Mouse (Mus musculus) forebrain, embryonic 16.5 days (tissue): ENCODE data around the gene Gp1ba. TPM values are rescaled to one million over a fixed set of nuclear protein-coding genes. Genes with fewer than 3 reads are reported as not detected.

Source experiments
- ATAC-seq: fragments of 200-750 bp; cut with Nextera tagmentation; 2 replicates; pipeline ENCODE4 v1.8.0; 2017; ENCODE audit warnings: mild to moderate bottlenecking, moderate library complexity
- H3K27ac ChIP-seq: fragments of 300-500 bp; sonication (generic); 2 replicates; pipeline ENCODE4 v1.5.1; 2014; ENCODE audit warnings: low read length, control low read depth
- H3K27me3 ChIP-seq: fragments of 300-500 bp; sonication (generic); replicated peaks from 2 replicates; pipeline ENCODE4 v1.6.1; 2014; ENCODE audit warnings: low read length; ENCODE audit not compliant: control insufficient read depth, insufficient read depth
- H3K36me3 ChIP-seq: fragments of 300-500 bp; sonication (generic); 2 replicates; pipeline ENCODE4 v1.6.1; 2014; ENCODE audit not compliant: control insufficient read depth, insufficient read depth
- H3K4me1 ChIP-seq: fragments of 300-500 bp; sonication (generic); replicated peaks from 2 replicates; pipeline ENCODE4 v1.6.1; 2014; ENCODE audit warnings: low read length; ENCODE audit not compliant: control insufficient read depth, insufficient read depth
- H3K4me2 ChIP-seq: fragments of 300-500 bp; sonication (generic); 2 replicates; pipeline ENCODE4 v1.6.1; 2014; ENCODE audit warnings: mild to moderate bottlenecking, low read length, control low read depth
- H3K4me3 ChIP-seq: fragments of 300-500 bp; sonication (generic); replicated peaks from 2 replicates; pipeline ENCODE4 v1.5.1; 2014; ENCODE audit warnings: mild to moderate bottlenecking, low read length, control low read depth
- H3K9ac ChIP-seq: fragments of 300-500 bp; sonication (generic); replicated peaks from 2 replicates; pipeline ENCODE4 v1.6.1; 2014; ENCODE audit warnings: low read depth, low read length, control low read depth
- H3K9me3 ChIP-seq: fragments of 300-500 bp; sonication (generic); 2 replicates; pipeline ENCODE4 v1.6.1; 2016; ENCODE audit warnings: low read length; ENCODE audit not compliant: control insufficient read depth
- WGBS: fragments of 180-500 bp; shearing (Covaris S2); extraction: QIAGEN DNeasy Blood & Tissue Kit; methylation state at CpG from one replicate; pipeline ENCODE4 v1.1.7; 2014; 5-methylcytosine and 5-hydroxymethylcytosine counted together
- polyA plus RNA-seq: library from polyadenylated mRNA; unstranded; fragments of >200 nt; fragmentation: Nextera tagmentation; extraction: Ambion mirVana; gene quantifications from 2 replicates; pipeline ENCODE4 v1.2.1, GENCODE M21; 2015

The Gp1ba gene
- polyA plus RNA-seq, 1 experiment from 2014 or later = 0.15 TPM

- Histone ChIP-seq H3K27me3 (no peaks in the 10 kb centered on the region), H3K27ac (no peak overlapping the region), H3K9ac (no peak overlapping the region), H3K4me3 (no peak overlapping the region), H3K4me1 (no peaks in the 10 kb centered on the region), H3K4me2 (no peak overlapping the region), H3K9me3 (no peaks in the 10 kb centered on the region), H3K36me3 (no peaks in the 10 kb centered on the region)
- WGBS = 80% methylated on average over 10 of the region's 10 CpGs
- ATAC-seq = no peak
Measured at GRCm38 (mm10) chr11:70623053-70623742, 15.7 kb upstream of the Gp1ba start.

- Histone ChIP-seq H3K27me3 (no peaks in the 10 kb centered on the region), H3K36me3 (no peaks in the 10 kb centered on the region), H3K4me2 (no peak overlapping the region), H3K9ac (no peak overlapping the region), H3K4me1 (no peaks in the 10 kb centered on the region), H3K9me3 (no peaks in the 10 kb centered on the region), H3K4me3 (no peak overlapping the region), H3K27ac (no peak overlapping the region)
- WGBS = 46% methylated on average over 4 of the region's 4 CpGs
- no peak for ATAC-seq
Measured at GRCm38 (mm10) chr11:70625473-70625872, 13.4 kb upstream of the Gp1ba start.

- no peak for ATAC-seq
- H3K4me1 ChIP-seq = no peaks in the 10 kb centered on the region
- no peak overlapping the region for H3K4me2 ChIP-seq
- no peak overlapping the region for H3K9ac ChIP-seq
- no peaks in the 10 kb centered on the region for H3K36me3 ChIP-seq
- no peaks in the 10 kb centered on the region for H3K9me3 ChIP-seq
- WGBS = 72% methylated on average over 4 of the region's 4 CpGs
- no peak overlapping the region for H3K4me3 ChIP-seq
- H3K27ac ChIP-seq = no peak overlapping the region
- H3K27me3 ChIP-seq = no peaks in the 10 kb centered on the region
Measured at GRCm38 (mm10) chr11:70626877-70627276, 12.0 kb upstream of the Gp1ba start.

GRCm38 (mm10) chr11:70628431-70628830, 10.5 kb upstream of the Gp1ba start:
- WGBS = 77% methylated on average over 2 of the region's 2 CpGs
- Histone ChIP-seq H3K27ac (no peak overlapping the region), H3K9ac (no peak overlapping the region)

DNA sequence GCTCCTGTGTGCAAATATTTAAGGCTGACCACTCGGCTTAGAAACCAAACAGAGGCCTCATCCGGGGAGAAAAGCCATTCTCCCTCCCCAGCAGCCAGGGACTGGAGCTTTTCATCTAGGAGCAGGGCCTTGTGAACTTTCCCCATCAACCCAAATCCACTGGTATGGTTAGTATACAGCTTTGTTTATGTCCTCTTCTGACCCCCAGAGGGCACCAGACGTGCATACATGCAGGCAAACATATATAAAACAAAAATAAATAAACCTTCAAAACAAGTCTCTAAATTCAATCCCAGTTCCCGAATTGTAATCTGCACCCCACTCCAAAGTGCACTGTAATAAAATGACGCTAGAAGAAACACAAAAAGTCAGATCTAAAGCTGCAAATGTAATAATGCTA, 9.4 kb upstream of the Gp1ba start:
- no peak overlapping the region for H3K27ac ChIP-seq
- no peaks in the 10 kb centered on the region for H3K4me1 ChIP-seq
- no peak for ATAC-seq
- no peak overlapping the region for H3K9ac ChIP-seq
- H3K27me3 ChIP-seq = no peaks in the 10 kb centered on the region
- no peak overlapping the region for H3K4me3 ChIP-seq
- H3K9me3 ChIP-seq = no peaks in the 10 kb centered on the region
- H3K4me2 ChIP-seq = no peak overlapping the region
- 51% methylated on average over 5 of the region's 5 CpGs for WGBS
- no peaks in the 10 kb centered on the region for H3K36me3 ChIP-seq

More at GRCm38 (mm10) chr11:70628431-70628830, 10.5 kb upstream of the Gp1ba start:
- Histone ChIP-seq H3K9me3 (no peaks in the 10 kb centered on the region), H3K27me3 (no peaks in the 10 kb centered on the region), H3K4me3 (no peak overlapping the region), H3K36me3 (no peaks in the 10 kb centered on the region), H3K4me2 (no peak overlapping the region), H3K4me1 (no peaks in the 10 kb centered on the region)
- ATAC-seq = no peak

DNA sequence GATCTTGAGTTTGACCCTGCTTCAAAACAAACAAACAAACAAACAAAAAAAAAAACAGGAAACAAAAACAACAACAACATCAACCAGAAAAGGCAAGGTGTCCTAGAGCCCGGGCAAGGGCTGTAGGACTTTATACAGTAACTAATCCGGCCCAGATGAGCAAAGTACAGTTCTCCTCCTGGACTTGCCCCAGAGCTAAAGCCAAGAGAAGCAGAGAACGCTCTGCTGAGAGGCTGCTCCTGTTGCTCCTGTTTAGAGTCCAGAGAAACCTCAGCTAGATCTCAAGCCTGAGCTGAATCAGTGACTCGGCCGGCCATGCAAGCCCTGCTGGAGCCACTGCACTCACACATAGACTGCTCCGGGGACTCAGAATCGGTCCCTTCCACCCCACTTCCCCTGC, 8.8 kb upstream of the Gp1ba start:
- no peak for ATAC-seq

DNA sequence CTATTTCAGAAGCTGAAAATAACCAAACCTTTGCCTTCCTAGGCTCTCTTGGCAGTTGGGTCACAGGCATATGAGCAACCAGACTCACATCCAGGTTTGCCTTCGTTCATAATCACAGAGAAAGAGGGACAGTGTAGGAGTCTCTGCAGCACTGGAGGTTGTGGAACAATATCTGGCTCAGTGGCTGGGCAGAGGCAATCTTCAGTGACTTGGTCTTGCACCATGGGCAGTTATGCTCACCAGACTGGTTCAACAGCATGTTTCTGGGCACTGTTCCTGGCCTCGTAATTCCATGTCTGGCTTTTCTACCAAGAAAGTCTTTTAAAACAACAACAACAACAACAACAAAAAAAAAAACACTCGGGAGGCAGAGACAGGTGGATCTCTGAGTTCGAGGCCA, 3.3 kb upstream of the Gp1ba start:
- no peaks in the 10 kb centered on the region for H3K27me3 ChIP-seq
- WGBS = 82% methylated on average over 4 of the region's 4 CpGs
- no peaks in the 10 kb centered on the region for H3K4me1 ChIP-seq
- no peaks in the 10 kb centered on the region for H3K36me3 ChIP-seq
- no peak for ATAC-seq
- H3K9ac ChIP-seq = no peak overlapping the region
- H3K9me3 ChIP-seq = no peaks in the 10 kb centered on the region
- H3K4me2 ChIP-seq = no peak overlapping the region
- no peak overlapping the region for H3K4me3 ChIP-seq
- H3K27ac ChIP-seq = no peak overlapping the region

More for the DNA sequence above, 8.8 kb upstream of the Gp1ba start:
- WGBS = 77% methylated on average over 7 of the region's 7 CpGs
- Histone ChIP-seq H3K4me1 (no peaks in the 10 kb centered on the region), H3K9me3 (no peaks in the 10 kb centered on the region), H3K27ac (no peak overlapping the region), H3K27me3 (no peaks in the 10 kb centered on the region), H3K4me3 (no peak overlapping the region), H3K36me3 (no peaks in the 10 kb centered on the region), H3K9ac (no peak overlapping the region), H3K4me2 (no peak overlapping the region)

DNA sequence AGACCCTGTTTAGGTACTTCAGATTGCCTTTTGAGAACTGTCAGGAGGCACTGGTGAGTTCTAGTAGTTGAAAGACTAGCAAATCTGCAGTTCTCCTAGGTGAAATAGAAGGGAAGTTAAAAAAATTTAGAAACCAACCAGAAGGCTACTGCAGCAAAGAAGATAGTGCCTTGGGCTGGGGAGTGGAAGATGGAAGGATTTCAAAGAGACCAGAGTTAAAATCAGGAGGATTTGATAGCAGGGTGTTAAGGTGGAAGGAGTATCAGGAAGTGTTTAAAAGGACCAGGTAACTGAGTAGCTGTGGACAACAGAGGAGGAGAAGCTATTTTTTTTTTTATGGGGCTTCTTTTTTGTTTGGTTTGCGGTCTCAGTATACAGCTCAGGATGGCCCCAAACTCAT, 1.2 kb upstream of the Gp1ba start:
- ATAC-seq = no peak
- Histone ChIP-seq H3K27me3 (no peaks in the 10 kb centered on the region), H3K9ac (no peak overlapping the region), H3K9me3 (no peaks in the 10 kb centered on the region), H3K4me2 (no peak overlapping the region), H3K4me1 (no peaks in the 10 kb centered on the region), H3K27ac (no peak overlapping the region), H3K4me3 (no peak overlapping the region), H3K36me3 (no peaks in the 10 kb centered on the region)
- WGBS = 82% methylated on average over 1 of the region's 1 CpGs

DNA sequence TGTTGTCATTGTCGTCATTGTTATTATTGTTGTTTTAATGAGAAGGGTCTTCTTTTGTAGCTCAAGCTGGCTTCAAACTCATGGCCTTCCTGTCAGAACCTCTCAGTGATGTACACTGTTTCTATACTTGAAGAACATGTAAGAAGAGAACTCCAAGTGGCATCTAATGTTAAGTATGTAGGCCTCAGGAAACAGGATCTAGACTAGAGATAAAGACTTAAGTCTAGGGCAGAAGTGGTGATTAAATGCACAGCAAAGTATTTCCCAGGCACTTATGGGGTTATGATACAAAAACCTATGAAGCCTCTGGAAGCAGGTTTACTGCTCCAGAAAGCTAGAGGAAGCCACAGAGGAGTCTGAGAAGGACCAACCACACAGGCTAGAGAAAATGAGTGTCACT, 629 bp upstream of the Gp1ba start:
- H3K4me2 ChIP-seq = no peak overlapping the region
- no peaks in the 10 kb centered on the region for H3K9me3 ChIP-seq
- H3K9ac ChIP-seq = no peak overlapping the region
- ATAC-seq = no peak
- H3K4me1 ChIP-seq = no peaks in the 10 kb centered on the region
- 89% methylated on average over 1 of the region's 1 CpGs for WGBS
- no peak overlapping the region for H3K4me3 ChIP-seq
- no peak overlapping the region for H3K27ac ChIP-seq
- H3K27me3 ChIP-seq = no peaks in the 10 kb centered on the region
- no peaks in the 10 kb centered on the region for H3K36me3 ChIP-seq

- no peaks in the 10 kb centered on the region for H3K4me1 ChIP-seq
- H3K4me2 ChIP-seq = no peak overlapping the region
- H3K27me3 ChIP-seq = no peaks in the 10 kb centered on the region
- ATAC-seq = no peak
- no peak overlapping the region for H3K9ac ChIP-seq
- no peak overlapping the region for H3K27ac ChIP-seq
- no peak overlapping the region for H3K4me3 ChIP-seq
- WGBS = 84% methylated on average over 8 of the region's 8 CpGs
- H3K36me3 ChIP-seq = peaks cover 6% of the 10 kb centered on the region
- H3K9me3 ChIP-seq = no peaks in the 10 kb centered on the region
Measured at GRCm38 (mm10) chr11:70639976-70640375, 1.1 kb downstream of the Gp1ba start.
